Comparison of ENCODE assay signal across 8 mouse cellular contexts in the genomic region with DNA sequence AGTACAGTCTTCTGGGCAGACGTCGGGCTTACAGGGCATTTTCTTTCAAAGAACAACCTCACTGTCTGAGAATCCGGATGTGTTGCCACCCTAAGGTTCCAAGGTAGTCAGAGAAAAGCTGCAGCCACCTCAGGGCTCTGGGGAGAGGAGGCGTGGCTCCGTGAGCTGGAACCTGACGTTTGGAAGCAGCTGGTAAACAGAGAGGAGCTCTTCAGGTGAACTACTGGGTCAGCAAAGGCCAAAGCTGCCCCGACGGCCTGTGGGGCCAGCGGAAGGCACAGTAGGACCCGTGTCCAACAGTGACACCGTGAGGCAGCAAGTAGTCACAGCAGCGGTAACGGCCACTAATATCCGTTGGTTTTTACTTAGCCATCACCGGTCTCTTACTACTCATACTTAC. TPM values are rescaled to one million over a fixed set of nuclear protein-coding genes. Genes with fewer than 3 reads are reported as not detected.
DNase-seq lines count a peak whose midpoint lies in the region; ATAC-seq and TF ChIP-seq lines count a peak whose summit lies in the region.

No protein-coding gene starts in this region.

- no peak overlapping the region for H3K4me3 ChIP-seq in midbrain, embryonic 10.5 days
- H3K4me3 ChIP-seq in midbrain, embryonic 15.5 days, result no peak overlapping the region
- H3K4me3 ChIP-seq in embryonic facial prominence, embryonic 11.5 days (ENCODE audit: low read depth, low read length), result no peak overlapping the region
- no peak overlapping the region for H3K4me3 ChIP-seq in hindbrain, embryonic 15.5 days
- no peak overlapping the region for H3K4me3 ChIP-seq in liver, embryonic 14.5 days (ENCODE audit: insufficient read depth in 1 of 2, low read depth in 2 of 2, low read length in 2 of 2)

- H3K4me1 ChIP-seq in midbrain, embryonic 10.5 days, result peaks cover 20% of the 10 kb centered on the region
- peaks cover 12% of the 10 kb centered on the region; the same call in 1 of the 2 replicates for H3K4me1 ChIP-seq in midbrain, embryonic 15.5 days
- H3K4me1 ChIP-seq in embryonic facial prominence, embryonic 11.5 days (ENCODE audit: control insufficient read depth, insufficient read depth, low read length), result no peaks in the 10 kb centered on the region; the same call in 1 of the 2 replicates
- peaks cover 6% of the 10 kb centered on the region for H3K4me1 ChIP-seq in hindbrain, embryonic 15.5 days (replicated peaks)
- H3K4me1 ChIP-seq in liver, embryonic 14.5 days (replicated peaks; ENCODE audit: control insufficient read depth in 2 of 2, insufficient read depth in 2 of 2, low read length in 1 of 2), result peaks cover 12 to 13% of the 10 kb centered on the region in 2 experiments

- no peak for TF ChIP-seq EP300 in liver, embryonic 14.5 days (IDR thresholded peaks at IDR 0.05; ENCODE audit: low read depth)

- 16% methylated on average over 15 of the region's 15 CpGs for whole genome bisulfite sequencing in midbrain, embryonic 10.5 days
- 18% methylated on average over 15 of the region's 15 CpGs for WGBS in midbrain, embryonic 15.5 days
- WGBS in embryonic facial prominence, embryonic 11.5 days, result 18% methylated on average over 15 of the region's 15 CpGs
- 20% methylated on average over 15 of the region's 15 CpGs for WGBS in hindbrain, embryonic 15.5 days
- 5% methylated on average over 15 of the region's 15 CpGs for WGBS in liver, embryonic 14.5 days (ENCODE audit: insufficient replicate concordance)

- H3K27me3 ChIP-seq in midbrain, embryonic 10.5 days (ENCODE audit: low read depth, poor library complexity, severe bottlenecking), result peaks cover 27% of the 10 kb centered on the region
- H3K27me3 ChIP-seq in midbrain, embryonic 15.5 days (replicated peaks), result no peaks in the 10 kb centered on the region
- H3K27me3 ChIP-seq in embryonic facial prominence, embryonic 11.5 days (ENCODE audit: control insufficient read depth, insufficient read depth, low read length), result no peaks in the 10 kb centered on the region
- no peaks in the 10 kb centered on the region for H3K27me3 ChIP-seq in hindbrain, embryonic 15.5 days
- H3K27me3 ChIP-seq in liver, embryonic 14.5 days (ENCODE audit: control insufficient read depth, insufficient read depth, low read length), result no peaks in the 10 kb centered on the region

- peak; percentile 92 for TF ChIP-seq CTCF in liver, embryonic 14.5 days (IDR thresholded peaks at IDR 0.05; ENCODE audit: low read depth)

- H3K4me2 ChIP-seq in midbrain, embryonic 15.5 days, result no peak overlapping the region
- H3K4me2 ChIP-seq in embryonic facial prominence, embryonic 11.5 days (ENCODE audit: low read depth, low read length), result no peak overlapping the region
- no peak overlapping the region for H3K4me2 ChIP-seq in hindbrain, embryonic 15.5 days
- 0 out of 2 replicates have a peak overlapping the region, but pooled peaks have one; percentile 13 for H3K4me2 ChIP-seq in liver, embryonic 14.5 days (ENCODE audit: low read depth)

- H3K36me3 ChIP-seq in midbrain, embryonic 10.5 days, result no peaks in the 10 kb centered on the region
- H3K36me3 ChIP-seq in midbrain, embryonic 15.5 days (replicated peaks), result no peaks in the 10 kb centered on the region
- H3K36me3 ChIP-seq in embryonic facial prominence, embryonic 11.5 days (replicated peaks; ENCODE audit: control insufficient read depth, insufficient read depth, low read depth, low read length), result no peaks in the 10 kb centered on the region
- H3K36me3 ChIP-seq in hindbrain, embryonic 15.5 days, result no peaks in the 10 kb centered on the region
- H3K36me3 ChIP-seq in liver, embryonic 14.5 days (replicated peaks; ENCODE audit: control insufficient read depth, insufficient read depth, low read depth), result no peaks in the 10 kb centered on the region

- H3K27ac ChIP-seq in midbrain, embryonic 10.5 days (replicated peaks), result no peak overlapping the region
- no peak overlapping the region for H3K27ac ChIP-seq in midbrain, embryonic 15.5 days
- no peak overlapping the region for H3K27ac ChIP-seq in embryonic facial prominence, embryonic 11.5 days (replicated peaks; ENCODE audit: low read depth, low read length)
- H3K27ac ChIP-seq in hindbrain, embryonic 15.5 days (replicated peaks), result no peak overlapping the region
- H3K27ac ChIP-seq in liver, embryonic 14.5 days, result no peak overlapping the region

- H3K9me3 ChIP-seq in midbrain, embryonic 10.5 days (replicated peaks), result no peaks in the 10 kb centered on the region
- H3K9me3 ChIP-seq in midbrain, embryonic 15.5 days, result no peaks in the 10 kb centered on the region
- H3K9me3 ChIP-seq in embryonic facial prominence, embryonic 11.5 days (replicated peaks; ENCODE audit: control insufficient read depth, low read length), result no peaks in the 10 kb centered on the region
- no peaks in the 10 kb centered on the region for H3K9me3 ChIP-seq in hindbrain, embryonic 15.5 days
- no peaks in the 10 kb centered on the region for H3K9me3 ChIP-seq in liver, embryonic 14.5 days (ENCODE audit: control insufficient read depth, low read length)

- no peak for ATAC-seq in midbrain, embryonic 15.5 days (replicated peaks)
- no peak for ATAC-seq in embryonic facial prominence, embryonic 11.5 days (replicated peaks; ENCODE audit: insufficient number of reproducible peaks, low FRiP score, low TSS enrichment, low read depth)
- ATAC-seq in hindbrain, embryonic 15.5 days (ENCODE audit: low FRiP score, low read depth), result peak; percentile 35; the same call in 1 of the 2 replicates
- ATAC-seq in liver, embryonic 14.5 days (ENCODE audit: insufficient read depth), result peak; percentile 42; the same call in 1 of the 2 replicates
- ATAC-seq in neutrophil, adult 5-6 weeks (ENCODE audit: extremely low read depth, insufficient number of reproducible peaks, low FRiP score, poor library complexity, severe bottlenecking), result peak; percentile 86

- H3K9ac ChIP-seq in midbrain, embryonic 15.5 days, result no peak overlapping the region
- H3K9ac ChIP-seq in embryonic facial prominence, embryonic 11.5 days (replicated peaks; ENCODE audit: low read length), result no peak overlapping the region
- H3K9ac ChIP-seq in hindbrain, embryonic 15.5 days, result no peak overlapping the region
- no peak overlapping the region for H3K9ac ChIP-seq in liver, embryonic 14.5 days (replicated peaks)

- DNase-seq in midbrain, embryonic 10.5 days (ENCODE audit: low spot score), result peak; percentile 58
- DNase-seq in NIH3T3 (ENCODE audit: low read depth), result peak; percentile 81
- peak; percentile 73 for DNase-seq in embryonic facial prominence, embryonic 11.5 days (ENCODE audit: low spot score)
- peak in 2 of 3 experiments; percentile 37 to 50 for DNase-seq in liver, embryonic 14.5 days (ENCODE audit: low read depth in 3 of 3, low spot score in 3 of 3)
- no peak for DNase-seq in frontal cortex, postnatal 10 days (ENCODE audit: low spot score in 2 of 2)

RNA-seq across cellular contexts. Expression of a gene that starts 46.7 kb away (rescaled TPM):
- polyA plus RNA-seq in midbrain, embryonic 10.5 days (2016; fragmentation: Nextera tagmentation; extraction: Ambion mirVana), result 21.6 and 33.2 TPM in 2 replicates
- polyA plus RNA-seq in midbrain, embryonic 15.5 days (2015; fragmentation: Nextera tagmentation; extraction: Ambion mirVana), result 88.4 and 96.0 TPM in 2 replicates
- 24.3 and 24.7 TPM in 2 replicates for polyA plus RNA-seq in embryonic facial prominence, embryonic 11.5 days (2014; fragmentation: Nextera tagmentation; extraction: Ambion mirVana)
- polyA plus RNA-seq in hindbrain, embryonic 15.5 days (2015; fragmentation: Nextera tagmentation; extraction: Ambion mirVana), result 67.9 and 72.6 TPM in 2 replicates
- polyA plus RNA-seq in liver, embryonic 14.5 days (2012; rRNA removed), result 0.85 and 0.87 TPM in 2 replicates
- polyA plus RNA-seq in liver, embryonic 14.5 days (2014; fragmentation: Nextera tagmentation; extraction: Ambion mirVana), result 0.46 and 0.48 TPM in 2 replicates
- total RNA-seq in neutrophil, adult 5-6 weeks (2017), result not detected in 2 replicates

Comparison
In these comparisons a context has a peak if more than half of its experiments do, and no peak if none do; other contexts are left out.
1. DNase-seq: peak in midbrain, embryonic 10.5 days (single experiment), NIH3T3 (single experiment), embryonic facial prominence, embryonic 11.5 days (single experiment) and liver, embryonic 14.5 days (2 of 3); none in frontal cortex, postnatal 10 days (0 of 2).
2. ATAC-seq: peak in hindbrain, embryonic 15.5 days (single experiment), liver, embryonic 14.5 days (single experiment) and neutrophil, adult 5-6 weeks (single experiment); none in midbrain, embryonic 15.5 days (single experiment) and embryonic facial prominence, embryonic 11.5 days (single experiment).
3. RNA of a gene that starts 46.7 kb away (polyA plus RNA-seq): 88.4 to 96.0 TPM in midbrain, embryonic 15.5 days, 67.9 to 72.6 TPM in hindbrain, embryonic 15.5 days, 24.3 to 24.7 TPM in embryonic facial prominence, embryonic 11.5 days and 21.6 to 33.2 TPM in midbrain, embryonic 10.5 days; 0.46 to 0.87 TPM in liver, embryonic 14.5 days; every median in the first group is over 10 times any median in the second.